Mouse (Mus musculus) small intestine, adult 2 months (tissue): ENCODE data around the gene Cacna1b.

Experiments used
- CTCF ChIP-seq: fragments of 200-500 bp; IDR thresholded peaks from 2 replicates; pipeline ENCODE4 v1.5.1; 2012; ENCODE audit warnings: low read depth, mild to moderate bottlenecking, control low read depth, inconsistent platforms, low read length, moderate library complexity, mixed read lengths; ENCODE audit not compliant: insufficient replicate concordance, insufficient read length; ENCODE audit errors: extremely low read depth
- POLR2A ChIP-seq: fragments of 200-500 bp; IDR thresholded peaks from 2 replicates; pipeline ENCODE4 v1.6.1; 2012; ENCODE audit warnings: low read depth, mild to moderate bottlenecking, control low read depth, inconsistent platforms, low read length, moderate library complexity

GRCm38 (mm10) chr2:24705929-24706328, 57.0 kb downstream of the Cacna1b start:
- no peak for TF ChIP-seq CTCF
- TF ChIP-seq POLR2A: no peak
